Mouse (Mus musculus) liver, embryonic 12.5 days (tissue): ENCODE results near the gene Ppp3ca. TPM values are rescaled to one million over a fixed set of nuclear protein-coding genes. Genes with fewer than 3 reads are reported as not detected.

Experiments
- ATAC-seq: fragments of 200-750 bp; cut with Nextera tagmentation; 2 replicates; pipeline ENCODE4 v1.8.0; 2017; ENCODE audit warnings: moderate number of reproducible peaks, mild to moderate bottlenecking, moderate library complexity
- H3K27ac ChIP-seq: fragments of 300-500 bp; sonication (generic); 2 replicates; pipeline ENCODE4 v1.5.1; 2016; ENCODE audit warnings: mild to moderate bottlenecking
- H3K27me3 ChIP-seq: fragments of 300-500 bp; sonication (generic); replicated peaks from 2 replicates; pipeline ENCODE4 v1.6.1; 2016; ENCODE audit warnings: mild to moderate bottlenecking, moderate library complexity
- H3K36me3 ChIP-seq: fragments of 300-500 bp; sonication (generic); 2 replicates; pipeline ENCODE4 v1.6.1; 2016; ENCODE audit warnings: mild to moderate bottlenecking, moderate library complexity
- H3K4me1 ChIP-seq: fragments of 300-500 bp; sonication (generic); 2 replicates; pipeline ENCODE4 v1.6.1; 2016
- H3K4me2 ChIP-seq: fragments of 300-500 bp; sonication (generic); 2 replicates; pipeline ENCODE4 v1.6.1; 2016; ENCODE audit warnings: mild to moderate bottlenecking, moderate library complexity
- H3K4me3 ChIP-seq: fragments of 300-500 bp; sonication (generic); 2 replicates; pipeline ENCODE4 v1.5.1; 2016; ENCODE audit warnings: mild to moderate bottlenecking, moderate library complexity
- H3K9ac ChIP-seq: fragments of 300-500 bp; sonication (generic); 2 replicates; pipeline ENCODE4 v1.6.1; 2016; ENCODE audit warnings: mild to moderate bottlenecking, moderate library complexity
- H3K9me3 ChIP-seq: fragments of 300-500 bp; sonication (generic); replicated peaks from 2 replicates; pipeline ENCODE4 v1.6.1; 2016; ENCODE audit warnings: mild to moderate bottlenecking, moderate library complexity
- WGBS: fragments of 180-500 bp; shearing (Covaris S2); methylation state at CpG from one replicate; pipeline ENCODE4 v1.1.7; 2016; ENCODE audit not compliant: insufficient replicate concordance; 5-methylcytosine and 5-hydroxymethylcytosine counted together
- polyA plus RNA-seq: library from polyadenylated mRNA; unstranded; fragments of >200 nt; fragmentation: Nextera tagmentation; extraction: Ambion mirVana; gene quantifications from 2 replicates; pipeline ENCODE4 v1.2.1, GENCODE M21; 2016

Gene Ppp3ca
- polyA plus RNA-seq, 1 experiment from 2014 or later, result 25.3 TPM

- Histone ChIP-seq H3K9ac (no peak overlapping the region), H3K4me2 (no peak overlapping the region), H3K36me3 (no peaks in the 10 kb centered on the region), H3K4me1 (0 out of 2 replicates have a peak, but pooled peaks cover 3% of the 10 kb centered on the region), H3K9me3 (no peaks in the 10 kb centered on the region), H3K27me3 (no peaks in the 10 kb centered on the region), H3K4me3 (no peak overlapping the region), H3K27ac (no peak overlapping the region)
- WGBS, result 43% methylated on average over 3 of the region's 3 CpGs
- ATAC-seq, result no peak
These were observed 140.3 kb downstream of the Ppp3ca start for GRCm38 (mm10) chr3:136810271-136810670.

GRCm38 (mm10) chr3:136812162-136812561 is 142.2 kb downstream of the Ppp3ca start:
- WGBS, result 72% methylated on average over 6 of the region's 6 CpGs
- no peak for ATAC-seq
- Histone ChIP-seq H3K4me2 (no peak overlapping the region), H3K9ac (no peak overlapping the region), H3K4me3 (no peak overlapping the region), H3K4me1 (0 out of 2 replicates have a peak, but pooled peaks cover 3% of the 10 kb centered on the region), H3K27ac (no peak overlapping the region), H3K27me3 (no peaks in the 10 kb centered on the region), H3K9me3 (no peaks in the 10 kb centered on the region), H3K36me3 (no peaks in the 10 kb centered on the region)

- no peak for ATAC-seq
- WGBS, result 60% methylated on average over 2 of the region's 2 CpGs
- Histone ChIP-seq H3K9ac (no peak overlapping the region), H3K4me3 (no peak overlapping the region), H3K27me3 (no peaks in the 10 kb centered on the region), H3K36me3 (no peaks in the 10 kb centered on the region), H3K27ac (no peak overlapping the region), H3K9me3 (no peaks in the 10 kb centered on the region), H3K4me1 (0 out of 2 replicates have a peak, but pooled peaks cover 3% of the 10 kb centered on the region), H3K4me2 (no peak overlapping the region)
These were observed 142.9 kb downstream of the Ppp3ca start for GRCm38 (mm10) chr3:136812791-136813190.

DNA sequence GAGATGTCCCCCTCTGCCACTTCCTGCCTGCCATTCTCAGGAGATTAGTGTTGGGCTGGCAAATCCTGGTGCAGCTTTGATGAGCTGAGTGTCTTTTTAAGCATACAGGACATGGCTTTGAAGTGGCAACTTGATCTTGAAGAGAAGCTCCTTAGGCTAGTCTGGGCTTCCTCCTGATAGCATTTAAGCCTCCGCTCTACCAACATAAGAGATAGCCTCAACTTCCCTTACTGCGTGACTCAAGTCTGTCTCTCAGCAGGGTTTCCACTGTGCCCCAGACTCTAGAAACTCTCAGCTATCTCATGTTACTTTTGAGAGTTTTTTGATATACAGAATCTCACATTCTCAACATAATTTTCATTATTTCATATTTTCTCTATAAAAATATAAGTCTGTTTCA is 144.0 kb downstream of the Ppp3ca start:
- Histone ChIP-seq H3K27me3 (no peaks in the 10 kb centered on the region), H3K9ac (no peak overlapping the region), H3K27ac (no peak overlapping the region), H3K4me3 (no peak overlapping the region), H3K4me1 (0 out of 2 replicates have a peak, but pooled peaks cover 3% of the 10 kb centered on the region), H3K4me2 (no peak overlapping the region), H3K9me3 (no peaks in the 10 kb centered on the region), H3K36me3 (no peaks in the 10 kb centered on the region)
- no peak for ATAC-seq
- 63% methylated on average over 2 of the region's 2 CpGs for WGBS

DNA sequence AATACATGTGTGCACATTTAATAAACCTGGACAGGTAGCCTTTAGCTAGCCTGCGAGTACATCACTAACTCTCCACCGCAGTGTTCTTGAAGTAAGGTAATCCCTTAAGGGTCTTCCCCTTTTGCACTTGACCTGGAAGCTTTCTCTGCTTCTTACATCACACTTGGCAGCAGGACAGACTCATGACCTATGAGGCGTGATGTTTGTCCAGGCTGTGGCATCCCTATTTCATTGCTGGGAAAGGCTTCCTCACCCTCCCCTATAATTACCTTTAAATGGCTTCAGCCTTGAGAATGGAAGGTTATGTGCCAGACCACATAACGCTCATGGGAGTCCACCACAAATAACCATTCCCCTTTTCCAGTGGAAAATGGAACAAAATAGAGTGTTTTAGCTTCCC is 145.0 kb downstream of the Ppp3ca start:
- no peak for ATAC-seq
- WGBS, result 82% methylated on average over 4 of the region's 4 CpGs
- Histone ChIP-seq H3K9ac (no peak overlapping the region), H3K9me3 (no peaks in the 10 kb centered on the region), H3K4me1 (0 out of 2 replicates have a peak, but pooled peaks cover 3% of the 10 kb centered on the region), H3K4me3 (no peak overlapping the region), H3K27me3 (no peaks in the 10 kb centered on the region), H3K27ac (no peak overlapping the region), H3K4me2 (no peak overlapping the region), H3K36me3 (no peaks in the 10 kb centered on the region)

DNA sequence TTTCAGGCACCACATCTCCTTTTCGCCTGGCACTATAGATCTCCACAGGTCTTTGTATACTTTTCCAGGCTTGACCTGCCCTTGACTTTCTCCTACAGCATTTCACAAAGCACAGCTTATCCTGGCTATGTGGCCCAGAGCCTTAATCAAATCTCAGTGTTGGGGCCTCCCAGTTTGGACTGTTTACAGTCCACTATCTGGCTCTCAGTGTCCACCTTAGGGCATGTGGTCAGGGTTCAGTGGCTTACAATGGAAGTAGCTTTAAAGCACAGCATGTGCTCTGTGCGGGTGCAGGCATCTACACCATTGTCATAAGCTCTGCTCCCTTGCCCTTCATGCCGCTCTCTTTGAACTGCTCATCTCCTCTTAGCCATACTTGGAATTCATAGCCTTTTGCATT is 146.4 kb downstream of the Ppp3ca start:
- Histone ChIP-seq H3K9me3 (no peaks in the 10 kb centered on the region), H3K9ac (no peak overlapping the region), H3K36me3 (no peaks in the 10 kb centered on the region), H3K4me2 (no peak overlapping the region), H3K4me1 (0 out of 2 replicates have a peak, but pooled peaks cover 3% of the 10 kb centered on the region), H3K4me3 (no peak overlapping the region), H3K27me3 (no peaks in the 10 kb centered on the region), H3K27ac (no peak overlapping the region)
- peak; percentile 46 for ATAC-seq
- 75% methylated on average over 3 of the region's 3 CpGs for WGBS

DNA sequence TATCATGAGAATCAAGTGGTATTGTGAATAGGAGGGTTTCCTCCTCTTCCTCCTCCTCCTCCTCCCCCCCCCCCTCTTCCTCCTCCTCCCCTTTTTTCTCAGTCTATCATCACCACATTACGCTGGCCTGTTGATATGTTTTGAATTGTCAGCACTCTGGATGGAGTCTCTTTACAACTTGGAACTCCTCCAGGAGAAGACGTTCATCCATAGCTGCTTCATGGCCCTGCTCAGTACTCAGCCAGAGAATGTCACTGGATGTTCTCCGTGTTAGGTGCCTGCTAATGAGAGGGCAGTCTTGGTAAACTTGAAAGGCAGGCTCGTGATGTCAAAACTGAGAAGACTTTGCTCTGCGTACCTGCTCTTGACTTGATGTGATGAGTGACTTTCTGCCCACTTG is 149.1 kb downstream of the Ppp3ca start:
- no peaks in the 10 kb centered on the region for H3K9me3 ChIP-seq
- WGBS, result 71% methylated on average over 5 of the region's 5 CpGs
- no peak for ATAC-seq

DNA sequence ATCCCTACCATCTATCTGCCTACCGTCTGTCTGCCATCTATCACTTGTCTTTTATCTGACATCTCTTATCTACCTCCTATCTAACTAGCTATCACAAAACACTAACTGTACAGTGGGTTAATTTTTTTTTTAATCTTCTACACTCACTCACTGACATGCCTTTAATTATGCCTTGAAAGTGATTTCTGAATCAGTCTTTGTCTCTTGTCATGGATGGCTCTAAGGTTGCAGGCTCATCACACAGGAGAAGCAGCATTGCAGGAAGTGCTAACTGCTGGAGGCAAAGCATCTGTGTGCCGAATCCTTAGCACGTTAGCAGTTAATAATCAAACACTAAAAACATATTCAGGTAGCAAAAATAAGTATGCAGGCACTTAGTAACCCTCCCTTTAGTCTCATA is 151.1 kb downstream of the Ppp3ca start:
- Histone ChIP-seq H3K27ac (no peak overlapping the region), H3K36me3 (peaks cover 4% of the 10 kb centered on the region; the same call in 1 of the 2 replicates), H3K4me1 (no peaks in the 10 kb centered on the region), H3K4me3 (no peak overlapping the region), H3K9me3 (no peaks in the 10 kb centered on the region), H3K4me2 (no peak overlapping the region), H3K9ac (no peak overlapping the region), H3K27me3 (no peaks in the 10 kb centered on the region)
- ATAC-seq, result no peak
- 73% methylated on average over 3 of the region's 3 CpGs for WGBS

More for the DNA sequence above, 149.1 kb downstream of the Ppp3ca start:
- H3K27me3 ChIP-seq, result no peaks in the 10 kb centered on the region
- H3K4me3 ChIP-seq, result no peak overlapping the region
- peaks cover 4% of the 10 kb centered on the region; the same call in 1 of the 2 replicates for H3K36me3 ChIP-seq
- H3K9ac ChIP-seq, result no peak overlapping the region
- H3K4me2 ChIP-seq, result no peak overlapping the region
- no peaks in the 10 kb centered on the region for H3K4me1 ChIP-seq
- H3K27ac ChIP-seq, result no peak overlapping the region

DNA sequence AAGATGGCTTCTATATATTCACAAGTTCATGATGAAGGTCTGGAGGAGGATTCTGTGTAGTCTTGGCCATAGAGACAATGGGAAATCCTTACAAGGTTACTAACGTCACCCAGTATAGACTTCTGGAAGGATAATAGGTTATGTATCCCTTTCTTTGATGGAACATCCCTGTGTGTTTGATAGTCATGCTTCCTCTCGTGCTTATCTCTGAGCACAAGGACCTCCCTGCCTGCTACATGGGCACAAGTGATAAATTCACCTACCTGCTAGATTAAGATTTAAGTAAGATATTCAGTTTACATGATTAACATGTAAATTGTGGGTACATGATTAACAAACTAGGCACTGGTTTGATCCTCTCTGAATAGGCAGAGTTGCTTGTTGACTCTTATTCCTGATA is 152.1 kb downstream of the Ppp3ca start:
- no peaks in the 10 kb centered on the region for H3K4me1 ChIP-seq
- peaks cover 4% of the 10 kb centered on the region; the same call in 1 of the 2 replicates for H3K36me3 ChIP-seq
- no peaks in the 10 kb centered on the region for H3K27me3 ChIP-seq
- no peak for ATAC-seq
- H3K27ac ChIP-seq, result no peak overlapping the region
- H3K9ac ChIP-seq, result no peak overlapping the region
- 27% methylated on average over 2 of the region's 2 CpGs for WGBS
- H3K4me3 ChIP-seq, result no peak overlapping the region
- no peak overlapping the region for H3K4me2 ChIP-seq
- H3K9me3 ChIP-seq, result no peaks in the 10 kb centered on the region

GRCm38 (mm10) chr3:136822431-136822830 is 152.5 kb downstream of the Ppp3ca start:
- ATAC-seq, result no peak
- no peaks in the 10 kb centered on the region for H3K9me3 ChIP-seq
- 50% methylated on average over 2 of the region's 2 CpGs for WGBS
- H3K4me2 ChIP-seq, result no peak overlapping the region
- H3K4me1 ChIP-seq, result no peaks in the 10 kb centered on the region
- no peaks in the 10 kb centered on the region for H3K27me3 ChIP-seq
- no peak overlapping the region for H3K27ac ChIP-seq
- no peak overlapping the region for H3K4me3 ChIP-seq
- H3K36me3 ChIP-seq, result peaks cover 4% of the 10 kb centered on the region; the same call in 1 of the 2 replicates
- H3K9ac ChIP-seq, result no peak overlapping the region

DNA sequence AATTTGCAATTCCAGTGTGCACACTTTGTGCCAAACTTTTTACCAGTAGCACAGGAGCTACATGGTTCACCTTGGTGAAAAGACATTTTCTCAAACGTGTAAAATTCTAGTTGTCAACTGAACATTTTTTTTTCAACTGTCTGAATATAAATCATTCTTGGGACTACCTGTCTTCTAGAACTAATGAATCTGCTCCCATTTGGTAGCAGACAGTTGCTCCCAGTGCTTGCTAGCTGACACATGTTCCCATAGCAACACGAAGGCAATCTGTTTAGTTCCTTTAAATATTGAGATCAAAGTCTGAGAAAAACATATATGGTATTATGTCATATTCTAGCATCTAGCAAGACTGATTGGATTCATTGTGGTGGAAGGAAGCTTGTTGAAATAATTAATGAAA is 158.5 kb downstream of the Ppp3ca start:
- no peak for ATAC-seq

DNA sequence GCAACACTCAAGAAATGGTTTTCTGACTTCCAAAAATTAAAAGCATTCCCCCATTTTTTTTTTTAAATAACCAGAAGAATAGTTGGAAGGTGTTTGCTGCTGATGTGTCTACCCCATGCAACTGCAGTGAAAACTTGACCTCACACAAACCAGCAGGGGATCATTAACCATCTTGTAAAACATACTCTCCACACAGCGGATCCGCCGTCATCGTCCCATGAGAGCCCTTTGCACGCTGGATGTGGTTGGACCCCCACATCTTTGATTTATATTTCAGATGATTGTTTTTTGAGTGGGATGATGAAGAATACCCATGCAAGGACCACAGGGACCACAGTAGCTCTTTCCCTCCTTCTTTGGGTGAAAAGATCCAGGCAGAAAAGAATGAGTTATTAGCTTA is 159.2 kb downstream of the Ppp3ca start:
- Histone ChIP-seq H3K4me3 (no peak overlapping the region), H3K4me2 (no peak overlapping the region), H3K9ac (no peak overlapping the region), H3K27me3 (no peaks in the 10 kb centered on the region), H3K9me3 (no peaks in the 10 kb centered on the region), H3K27ac (no peak overlapping the region), H3K4me1 (peaks cover 13% of the 10 kb centered on the region), H3K36me3 (no peaks in the 10 kb centered on the region)
- 90% methylated on average over 5 of the region's 5 CpGs for WGBS
- ATAC-seq, result no peak

More for the DNA sequence above, 158.5 kb downstream of the Ppp3ca start:
- Histone ChIP-seq H3K27me3 (no peaks in the 10 kb centered on the region), H3K27ac (no peak overlapping the region), H3K36me3 (peaks cover 4% of the 10 kb centered on the region; the same call in 1 of the 2 replicates), H3K4me1 (0 out of 2 replicates have a peak, but pooled peaks cover 7% of the 10 kb centered on the region), H3K9me3 (no peaks in the 10 kb centered on the region), H3K4me2 (no peak overlapping the region), H3K4me3 (no peak overlapping the region), H3K9ac (no peak overlapping the region)
- WGBS, result 69% methylated on average over 2 of the region's 2 CpGs

GRCm38 (mm10) chr3:136830687-136831220 is 160.8 kb downstream of the Ppp3ca start:
- no peak overlapping the region for H3K27ac ChIP-seq

More at GRCm38 (mm10) chr3:136830687-136831220, 160.8 kb downstream of the Ppp3ca start:
- no peak overlapping the region for H3K4me2 ChIP-seq
- no peaks in the 10 kb centered on the region for H3K36me3 ChIP-seq
- no peaks in the 10 kb centered on the region for H3K27me3 ChIP-seq
- no peak overlapping the region for H3K4me3 ChIP-seq
- 66% methylated on average over 12 of the region's 12 CpGs for WGBS
- H3K9me3 ChIP-seq, result no peaks in the 10 kb centered on the region
- H3K4me1 ChIP-seq, result peaks cover 28% of the 10 kb centered on the region
- no peak for ATAC-seq
- H3K9ac ChIP-seq, result no peak overlapping the region
